Mouse (Mus musculus): ENCODE results near the gene Emg1.
"Not testable (repeated sequence)": the region's sequence is repeated elsewhere in the genome, so short reads cannot be mapped to it uniquely, and the experiment has no call there.

Emg1 gene

GRCm38 (mm10) chr6:124708289-124708889, 3.6 kb downstream of the Emg1 start:
- no peak for DNase-seq (ENCODE audit: low spot score in 2 of 2)

GRCm38 (mm10) chr6:124706061-124706627, 5.8 kb downstream of the Emg1 start:
- no peak for DNase-seq (ENCODE audit: low spot score in 2 of 2)

- DNase-seq (ENCODE audit: low spot score in 2 of 2), result no peak
These were observed 7.6 kb downstream of the Emg1 start for GRCm38 (mm10) chr6:124704417-124704816.

DNA sequence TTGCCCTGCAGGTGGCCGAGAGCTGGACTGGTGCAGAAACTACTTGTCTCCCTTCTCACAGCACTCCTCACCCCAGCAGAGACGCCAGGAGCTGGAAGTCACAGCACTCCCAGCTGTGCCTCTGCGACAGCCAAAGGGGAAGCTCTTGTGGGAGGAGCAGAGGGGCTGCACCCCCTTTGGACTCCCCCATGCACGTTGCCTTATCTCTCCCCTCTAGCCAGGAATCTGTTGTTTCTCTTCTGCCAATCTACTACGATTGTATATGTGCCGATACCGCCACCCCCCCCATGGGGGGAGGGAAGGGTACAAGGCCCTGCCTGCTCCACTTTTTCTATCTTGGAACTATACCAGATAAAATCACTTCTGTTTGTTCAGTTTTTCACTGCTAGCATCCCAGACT, 8.2 kb downstream of the Emg1 start:
- no peak for DNase-seq (ENCODE audit: low spot score in 2 of 2)

GRCm38 (mm10) chr6:124702784-124703103, 9.2 kb downstream of the Emg1 start:
- peak in 1 of 2 experiments; percentile 78 for DNase-seq (ENCODE audit: low spot score in 2 of 2)

- DNase-seq (ENCODE audit: low spot score in 2 of 2), result no peak
These were observed 9.7 kb downstream of the Emg1 start for GRCm38 (mm10) chr6:124702102-124702783.

GRCm38 (mm10) chr6:124701338-124701737, 10.6 kb downstream of the Emg1 start:
- no peak for DNase-seq (ENCODE audit: low spot score in 2 of 2)

GRCm38 (mm10) chr6:124699962-124700610, 11.9 kb downstream of the Emg1 start:
- DNase-seq (ENCODE audit: low spot score in 2 of 2), result no peak

GRCm38 (mm10) chr6:124699366-124699765, 12.6 kb downstream of the Emg1 start:
- DNase-seq (ENCODE audit: low spot score in 2 of 2), result no peak

DNA sequence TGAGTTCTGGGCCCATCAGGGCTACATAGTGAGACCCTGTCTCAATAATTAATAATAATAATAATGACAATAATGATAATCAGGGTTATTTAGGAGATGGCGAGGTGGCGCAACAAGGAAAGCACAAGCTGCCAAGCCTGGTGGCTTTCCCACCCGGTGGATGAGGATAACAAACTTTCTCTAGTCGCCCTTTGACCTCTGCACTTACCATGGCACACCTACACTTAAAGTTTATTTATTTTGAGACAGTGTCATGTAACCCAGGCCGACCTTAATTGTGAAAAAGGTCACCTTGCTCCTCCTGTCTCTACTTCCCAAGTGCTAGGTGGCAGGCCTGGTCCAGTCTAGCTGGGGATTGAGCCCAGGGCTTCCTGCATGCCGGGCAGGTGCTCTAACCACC, 13.2 kb downstream of the Emg1 start:
- DNase-seq (ENCODE audit: low spot score in 2 of 2), result no peak

DNA sequence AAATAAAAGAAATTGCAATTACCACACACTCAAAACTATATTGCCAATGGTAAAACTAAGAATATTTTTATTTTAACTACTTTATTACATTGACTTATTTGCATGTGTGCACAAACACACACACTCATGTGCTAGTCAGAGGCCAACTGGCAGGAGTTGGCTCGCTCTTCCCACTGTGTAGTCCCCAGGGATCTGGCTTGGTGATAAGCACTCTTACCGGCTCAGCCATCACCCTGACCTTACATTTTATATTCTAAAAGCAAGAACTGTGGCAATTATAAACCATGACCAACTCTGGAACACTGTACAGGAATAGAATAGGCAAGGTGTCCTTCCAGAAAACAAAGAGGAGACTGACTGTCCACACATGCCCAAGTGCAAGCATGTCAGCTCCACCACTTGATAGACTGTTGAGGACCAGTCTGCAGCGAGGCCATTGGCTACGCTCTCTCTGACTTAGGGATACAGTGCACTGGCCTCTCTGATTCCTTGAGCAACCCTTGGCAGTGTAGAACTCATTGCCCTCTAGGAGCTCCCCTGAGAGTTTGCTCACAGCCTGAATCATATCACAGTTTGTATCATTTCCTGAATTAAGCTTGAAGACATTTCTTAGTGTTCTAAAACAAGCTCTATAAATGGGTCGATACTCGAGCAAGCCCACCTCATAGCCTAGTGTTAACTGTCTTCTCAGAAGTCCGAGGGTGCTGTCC, 15.4 kb downstream of the Emg1 start:
- DNase-seq (ENCODE audit: low spot score in 2 of 2), result no peak

- peak in 1 of 2 experiments; percentile 57 for DNase-seq (ENCODE audit: low spot score in 2 of 2)
These were observed 17.6 kb downstream of the Emg1 start for GRCm38 (mm10) chr6:124694166-124694955.

- DNase-seq (ENCODE audit: low spot score in 2 of 2), result no peak
These were observed 18.6 kb downstream of the Emg1 start for GRCm38 (mm10) chr6:124693243-124693981.

- DNase-seq (ENCODE audit: low spot score in 2 of 2), result no peak
These were observed 21.5 kb downstream of the Emg1 start for GRCm38 (mm10) chr6:124690517-124690916.

- DNase-seq (ENCODE audit: low spot score in 2 of 2), result no peak
These were observed 23.0 kb downstream of the Emg1 start for GRCm38 (mm10) chr6:124689011-124689410.

DNA sequence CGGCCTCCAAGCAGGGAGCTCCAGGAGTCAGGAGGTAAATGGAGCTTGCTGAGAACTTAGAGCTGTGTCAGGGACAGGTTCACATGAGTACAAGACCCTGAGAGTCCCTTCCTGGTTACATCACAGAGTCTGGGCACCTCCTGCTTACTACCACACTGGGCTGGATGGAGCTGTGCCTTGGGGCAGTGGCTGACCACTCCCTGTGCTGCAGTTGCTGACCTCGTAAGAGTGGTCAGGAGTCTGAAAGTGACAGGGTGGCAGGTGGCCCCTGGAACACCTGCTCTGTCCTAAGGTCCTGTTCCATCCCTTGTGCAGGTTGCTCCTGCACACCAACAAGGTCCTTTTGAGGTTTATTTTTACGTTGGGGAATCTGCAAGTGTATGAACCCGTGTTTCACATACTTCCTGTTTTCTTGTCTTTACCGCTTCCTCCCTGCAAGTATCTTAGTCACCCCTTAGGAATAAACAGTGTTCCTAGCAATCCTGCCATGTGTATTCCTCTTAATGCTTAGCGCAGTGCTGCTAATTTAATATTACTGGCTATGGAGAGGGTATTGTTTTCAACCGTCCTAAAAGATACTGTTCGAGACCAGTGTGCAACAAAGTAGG, 23.7 kb downstream of the Emg1 start:
- no peak for DNase-seq (ENCODE audit: low spot score in 2 of 2)

DNA sequence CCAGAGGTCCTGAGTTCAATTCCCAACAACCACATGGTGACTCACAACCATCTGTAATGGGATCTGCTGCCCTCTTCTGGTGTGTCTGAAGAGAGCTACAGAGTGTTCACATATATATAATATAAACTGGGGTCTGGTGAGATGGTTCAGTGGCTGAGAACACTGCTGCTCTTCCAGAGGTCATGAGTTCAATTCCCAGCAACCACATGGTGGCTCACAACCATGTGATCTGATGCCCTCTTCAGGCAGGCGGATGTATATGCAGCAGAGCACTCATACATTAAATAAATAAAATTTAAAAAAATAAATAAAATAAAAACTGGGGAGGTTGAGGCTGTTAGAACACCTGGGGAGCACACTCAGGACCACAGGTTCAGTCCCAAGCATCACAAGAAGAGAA, 25.3 kb downstream of the Emg1 start:
- not testable (repeated sequence) for DNase-seq (ENCODE audit: low spot score in 2 of 2)

- no peak for DNase-seq (ENCODE audit: low spot score in 2 of 2)
These were observed 26.2 kb downstream of the Emg1 start for GRCm38 (mm10) chr6:124685606-124686386.

DNA sequence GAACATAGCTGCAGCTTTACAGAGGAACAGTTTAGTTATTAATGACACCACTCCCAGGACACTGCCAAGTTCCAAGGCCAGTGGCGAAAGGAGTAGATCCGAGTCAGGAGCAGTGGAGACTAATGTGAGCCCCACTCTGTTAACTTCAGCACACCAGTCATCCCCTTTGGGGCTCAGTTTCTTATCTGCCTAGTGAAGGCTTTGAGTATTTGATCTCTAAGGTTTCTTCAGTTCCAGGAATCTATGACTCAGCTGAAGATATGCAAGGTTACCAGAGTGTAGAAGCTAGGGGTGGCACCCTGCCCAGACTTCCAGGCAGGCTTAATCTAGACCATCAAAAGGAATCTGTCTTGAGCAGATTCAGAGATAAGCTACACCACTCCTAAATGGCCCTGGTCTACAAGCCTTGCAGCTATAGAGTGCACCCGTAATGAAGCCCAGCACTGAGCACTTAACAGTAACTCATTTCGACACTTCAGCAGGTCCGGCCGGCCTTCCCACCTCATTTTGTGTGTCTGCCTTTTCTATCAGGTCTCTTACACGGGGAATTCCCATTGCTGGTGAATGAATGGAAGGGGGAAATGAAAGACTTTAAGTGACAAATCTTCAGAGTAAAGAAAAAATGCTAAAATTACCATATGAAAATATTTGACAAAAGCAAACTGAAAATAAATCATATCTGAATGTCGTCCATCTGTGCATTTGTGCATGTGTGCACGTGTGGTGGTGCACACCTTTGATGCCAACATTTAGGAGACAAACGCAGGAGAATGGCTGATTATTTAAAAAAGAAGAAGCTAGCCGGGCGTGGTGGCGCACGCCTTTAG, 28.2 kb downstream of the Emg1 start:
- peak in 1 of 2 experiments; percentile 44 for DNase-seq (ENCODE audit: low spot score in 2 of 2)

Data from urinary bladder, postnatal 4 days (tissue).